In the genomic region with DNA sequence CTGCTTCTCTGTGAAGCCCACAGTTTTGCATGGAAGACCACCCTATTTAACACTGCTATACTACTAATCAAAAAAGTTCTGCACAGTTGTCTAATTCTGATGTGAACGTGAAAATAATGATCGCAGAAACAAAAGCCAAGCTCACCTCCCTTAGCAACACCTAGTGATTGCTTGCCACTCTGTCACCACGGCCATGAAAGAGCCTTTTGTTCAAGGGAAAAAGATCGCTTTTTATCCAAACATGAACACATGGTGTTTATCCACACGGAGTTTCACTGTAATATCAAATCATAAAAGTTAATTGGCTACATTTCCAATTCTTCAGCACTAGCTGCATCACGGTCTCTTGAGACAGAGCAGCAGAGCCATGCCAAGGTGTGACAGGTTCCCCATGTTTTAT, we compare ENCODE assay signal across 33 mouse cellular contexts.
"Had no signal": no experiment of that assay in that cellular context is flagged by ENCODE, and none has a peak within 500 bp of the region (broad histone marks: within the 10 kb centered on the region; RNA-seq: fewer than 3 reads in every experiment).

No protein-coding gene starts in this region.

- DNase-seq: heart, postnatal 10 days; heart, postnatal 14 days; heart, postnatal 36 days; heart, postnatal 4 days; kidney, adult 11 months; kidney, adult 18-20 months; kidney, adult 2 months; kidney, adult 8-10 months; kidney, adult 9 months; kidney, postnatal 10 days; kidney, postnatal 14 days; kidney, postnatal 36 days; kidney, postnatal 4 days; layer of hippocampus, adult 9-11 months; layer of hippocampus, postnatal 36 days had no signal

- H3K9ac ChIP-seq: heart, embryonic 12.5 days; heart, embryonic 13.5 days; heart, embryonic 15.5 days; hindbrain, embryonic 12.5 days; hindbrain, embryonic 13.5 days; hindbrain, embryonic 14.5 days; hindbrain, embryonic 15.5 days; intestine, embryonic 15.5 days; kidney, embryonic 15.5 days had no signal

- H3K9me3 ChIP-seq: heart, embryonic 13.5 days; heart, embryonic 15.5 days; hindbrain, embryonic 10.5 days; hindbrain, embryonic 12.5 days; hindbrain, embryonic 13.5 days; hindbrain, embryonic 15.5 days; intestine, embryonic 15.5 days; kidney, embryonic 15.5 days had no signal

- H3K27ac ChIP-seq: heart, embryonic 13.5 days; heart, embryonic 15.5 days; hindbrain, embryonic 10.5 days; hindbrain, embryonic 12.5 days; hindbrain, embryonic 13.5 days; hindbrain, embryonic 14.5 days; hindbrain, embryonic 15.5 days; hindbrain, postnatal 0 days; intestine, embryonic 15.5 days; kidney, embryonic 15.5 days; kidney, postnatal 0 days; left cerebral cortex, adult 2 months had no signal

- ATAC-seq: hindbrain, embryonic 16.5 days; hindbrain, postnatal 0 days; inflammation-experienced regulatory T-cells, adult 6 months; intestine, embryonic 15.5 days; intestine, embryonic 16.5 days; intestine, postnatal 0 days had no signal

- H3K4me2 ChIP-seq: heart, embryonic 11.5 days; heart, embryonic 12.5 days; heart, embryonic 13.5 days; heart, embryonic 15.5 days; hindbrain, embryonic 12.5 days; hindbrain, embryonic 13.5 days; hindbrain, embryonic 14.5 days; hindbrain, embryonic 15.5 days; intestine, embryonic 15.5 days; kidney, embryonic 15.5 days had no signal

- H3K36me3 ChIP-seq: heart, embryonic 12.5 days; heart, embryonic 13.5 days; heart, embryonic 15.5 days; hindbrain, embryonic 10.5 days; hindbrain, embryonic 12.5 days; hindbrain, embryonic 13.5 days; hindbrain, embryonic 15.5 days; intestine, embryonic 15.5 days; kidney, embryonic 15.5 days had no signal

- H3K27me3 ChIP-seq: heart, embryonic 12.5 days; heart, embryonic 13.5 days; heart, embryonic 15.5 days; hindbrain, embryonic 12.5 days; hindbrain, embryonic 13.5 days; hindbrain, embryonic 15.5 days; intestine, embryonic 15.5 days; kidney, embryonic 15.5 days had no signal

- H3K4me3 ChIP-seq: heart, embryonic 12.5 days; heart, embryonic 13.5 days; heart, embryonic 15.5 days; hindbrain, embryonic 10.5 days; hindbrain, embryonic 12.5 days; hindbrain, embryonic 13.5 days; hindbrain, embryonic 15.5 days; intestine, embryonic 15.5 days; kidney, embryonic 15.5 days; left cerebral cortex, adult 2 months had no signal

- H3K4me1 ChIP-seq: hindbrain, embryonic 15.5 days; intestine, embryonic 15.5 days had no signal
